Mouse (Mus musculus) forebrain, embryonic 13.5 days (tissue): ENCODE data around the gene Slc4a4. TPM values are rescaled to one million over a fixed set of nuclear protein-coding genes. Genes with fewer than 3 reads are reported as not detected.
A peak's percentile ranks its signal among the peaks of the same experiment; 100 is the strongest.

Experiments
- ATAC-seq: fragments of 200-750 bp; cut with Nextera tagmentation; 2 replicates; pipeline ENCODE4 v1.8.0; 2017
- H3K27ac ChIP-seq: fragments of 300-500 bp; sonication (generic); 2 replicates; pipeline ENCODE4 v1.5.1; 2015; ENCODE audit warnings: inconsistent platforms, mild to moderate bottlenecking, moderate library complexity
- H3K27me3 ChIP-seq: fragments of 300-500 bp; sonication (generic); 2 replicates; pipeline ENCODE4 v1.6.1; 2015; ENCODE audit warnings: mild to moderate bottlenecking, inconsistent platforms
- H3K36me3 ChIP-seq: fragments of 300-500 bp; sonication (generic); 2 replicates; pipeline ENCODE4 v1.6.1; 2015; ENCODE audit warnings: mild to moderate bottlenecking, inconsistent platforms; ENCODE audit not compliant: poor library complexity, severe bottlenecking
- H3K4me1 ChIP-seq: fragments of 300-500 bp; sonication (generic); 2 replicates; pipeline ENCODE4 v1.6.1; 2015; ENCODE audit warnings: inconsistent platforms
- H3K4me2 ChIP-seq: fragments of 300-500 bp; sonication (generic); 2 replicates; pipeline ENCODE4 v1.6.1; 2015; ENCODE audit warnings: inconsistent platforms, mild to moderate bottlenecking, moderate library complexity
- H3K4me3 ChIP-seq: fragments of 300-500 bp; sonication (generic); 2 replicates; pipeline ENCODE4 v1.5.1; 2015; ENCODE audit warnings: mild to moderate bottlenecking, inconsistent platforms
- H3K9ac ChIP-seq: fragments of 300-500 bp; sonication (generic); 2 replicates; pipeline ENCODE4 v1.6.1; 2015; ENCODE audit warnings: mild to moderate bottlenecking, inconsistent platforms
- H3K9me3 ChIP-seq: fragments of 300-500 bp; sonication (generic); replicated peaks from 2 replicates; pipeline ENCODE4 v1.6.1; 2016; ENCODE audit warnings: inconsistent platforms
- WGBS: fragments of 180-500 bp; shearing (Covaris S2); methylation state at CpG from one replicate; pipeline ENCODE4 v1.1.7; 2015; 5-methylcytosine and 5-hydroxymethylcytosine counted together
- polyA plus RNA-seq: library from polyadenylated mRNA; unstranded; fragments of >200 nt; fragmentation: Nextera tagmentation; extraction: Ambion mirVana; gene quantifications from 2 replicates; pipeline ENCODE4 v1.2.1, GENCODE M21; 2015

The Slc4a4 gene
- polyA plus RNA-seq, result 0.68 and 1.1 TPM in 2 replicates

GRCm38 (mm10) chr5:88886668-88887555 is at the start of gene Slc4a4:
Slc4a4 (plus strand) TSS chr5:88886818.
- H3K9ac ChIP-seq, result peak within 1 kb of the TSS; percentile 74
- H3K9me3 ChIP-seq, result no peaks in the 10 kb centered on the region
- no peaks in the 10 kb centered on the region for H3K36me3 ChIP-seq
- peak within 1 kb of the TSS; percentile 97 for H3K4me2 ChIP-seq
- under 1% methylated on average over 74 of the region's 119 CpGs for WGBS
- peaks cover 13% of the 10 kb centered on the region for H3K4me1 ChIP-seq
- peak within 1 kb of the TSS; percentile 72 for H3K4me3 ChIP-seq
- no peak within 1 kb of the TSS for H3K27ac ChIP-seq
- ATAC-seq, result peak; percentile 87
- peaks cover 18% of the 10 kb centered on the region for H3K27me3 ChIP-seq

- Histone ChIP-seq H3K4me2 (no peak overlapping the region), H3K4me1 (no peaks in the 10 kb centered on the region), H3K9me3 (no peaks in the 10 kb centered on the region), H3K9ac (no peak overlapping the region), H3K4me3 (no peak overlapping the region), H3K36me3 (no peaks in the 10 kb centered on the region), H3K27ac (no peak overlapping the region), H3K27me3 (no peaks in the 10 kb centered on the region)
- no peak for ATAC-seq
- WGBS, result 79% methylated on average over 5 of the region's 5 CpGs
These were observed 46.4 kb upstream of the Slc4a4 start for GRCm38 (mm10) chr5:88840080-88840798.

GRCm38 (mm10) chr5:88857311-88857710 is 29.3 kb upstream of the Slc4a4 start:
- H3K27me3 ChIP-seq, result no peaks in the 10 kb centered on the region
- no peak overlapping the region for H3K4me2 ChIP-seq
- no peak overlapping the region for H3K4me3 ChIP-seq
- no peaks in the 10 kb centered on the region for H3K36me3 ChIP-seq
- no peaks in the 10 kb centered on the region for H3K9me3 ChIP-seq
- no peak for ATAC-seq
- WGBS, result 95% methylated on average over 3 of the region's 3 CpGs
- no peaks in the 10 kb centered on the region for H3K4me1 ChIP-seq
- no peak overlapping the region for H3K27ac ChIP-seq
- H3K9ac ChIP-seq, result no peak overlapping the region

- Histone ChIP-seq H3K9ac (no peak overlapping the region), H3K36me3 (no peaks in the 10 kb centered on the region), H3K4me3 (no peak overlapping the region), H3K27me3 (no peaks in the 10 kb centered on the region), H3K4me1 (no peaks in the 10 kb centered on the region), H3K27ac (no peak overlapping the region), H3K4me2 (no peak overlapping the region), H3K9me3 (no peaks in the 10 kb centered on the region)
- WGBS, result 87% methylated on average over 4 of the region's 4 CpGs
- no peak for ATAC-seq
These were observed 28.8 kb upstream of the Slc4a4 start for GRCm38 (mm10) chr5:88857801-88858200.

GRCm38 (mm10) chr5:88858226-88858625 is 28.4 kb upstream of the Slc4a4 start:
- Histone ChIP-seq H3K27ac (no peak overlapping the region), H3K9ac (no peak overlapping the region), H3K36me3 (no peaks in the 10 kb centered on the region), H3K4me1 (no peaks in the 10 kb centered on the region), H3K4me3 (no peak overlapping the region), H3K4me2 (no peak overlapping the region), H3K9me3 (no peaks in the 10 kb centered on the region), H3K27me3 (no peaks in the 10 kb centered on the region)
- WGBS, result 86% methylated on average over 4 of the region's 4 CpGs
- ATAC-seq, result no peak

- Histone ChIP-seq H3K9me3 (no peaks in the 10 kb centered on the region), H3K27me3 (no peaks in the 10 kb centered on the region), H3K4me3 (no peak overlapping the region), H3K4me2 (no peak overlapping the region), H3K4me1 (no peaks in the 10 kb centered on the region), H3K9ac (no peak overlapping the region), H3K36me3 (no peaks in the 10 kb centered on the region), H3K27ac (no peak overlapping the region)
- peak; percentile 10; the same call in 1 of the 2 replicates for ATAC-seq
- WGBS, result 60% methylated on average over 3 of the region's 3 CpGs
These were observed 24.5 kb upstream of the Slc4a4 start for GRCm38 (mm10) chr5:88862163-88862562.

- WGBS, result 100% methylated on average over 2 of the region's 2 CpGs
- no peak overlapping the region for H3K9ac ChIP-seq
- no peaks in the 10 kb centered on the region for H3K36me3 ChIP-seq
- H3K4me3 ChIP-seq, result no peak overlapping the region
- no peaks in the 10 kb centered on the region for H3K9me3 ChIP-seq
- H3K27me3 ChIP-seq, result no peaks in the 10 kb centered on the region
- no peak overlapping the region for H3K27ac ChIP-seq
- ATAC-seq, result 0 out of 2 replicates have a peak, but pooled peaks have one; percentile 6
- no peak overlapping the region for H3K4me2 ChIP-seq
- H3K4me1 ChIP-seq, result no peaks in the 10 kb centered on the region
These were observed 23.8 kb upstream of the Slc4a4 start for GRCm38 (mm10) chr5:88862794-88863193.

- Histone ChIP-seq H3K4me2 (no peak overlapping the region), H3K27me3 (peaks cover 18% of the 10 kb centered on the region), H3K4me3 (no peak overlapping the region), H3K4me1 (peaks cover 13% of the 10 kb centered on the region), H3K9ac (no peak overlapping the region), H3K36me3 (no peaks in the 10 kb centered on the region), H3K9me3 (no peaks in the 10 kb centered on the region), H3K27ac (no peak overlapping the region)
- 22% methylated on average over 3 of the region's 3 CpGs for WGBS
- ATAC-seq, result no peak
These were observed 2.5 kb upstream of the Slc4a4 start for GRCm38 (mm10) chr5:88884101-88884500.

- H3K4me1 ChIP-seq, result peaks cover 13% of the 10 kb centered on the region
- no peak overlapping the region for H3K4me2 ChIP-seq
- H3K9ac ChIP-seq, result no peak overlapping the region
- ATAC-seq, result no peak
- no peak overlapping the region for H3K27ac ChIP-seq
- H3K9me3 ChIP-seq, result no peaks in the 10 kb centered on the region
- 77% methylated on average over 3 of the region's 3 CpGs for WGBS
- H3K4me3 ChIP-seq, result no peak overlapping the region
- peaks cover 18% of the 10 kb centered on the region for H3K27me3 ChIP-seq
- H3K36me3 ChIP-seq, result no peaks in the 10 kb centered on the region
These were observed 1.1 kb upstream of the Slc4a4 start for GRCm38 (mm10) chr5:88885503-88885902.

- H3K9ac ChIP-seq, result no peak overlapping the region
These were observed 674 bp upstream of the Slc4a4 start for GRCm38 (mm10) chr5:88885944-88886343.

GRCm38 (mm10) chr5:88886349-88886667 is 310 bp upstream of the Slc4a4 start:
- 1% methylated on average over 14 of the region's 14 CpGs for WGBS
- peak overlapping the region; percentile 74 for H3K9ac ChIP-seq
- peaks cover 18% of the 10 kb centered on the region for H3K27me3 ChIP-seq
- ATAC-seq, result no peak
- peak overlapping the region; percentile 72 for H3K4me3 ChIP-seq
- no peaks in the 10 kb centered on the region for H3K36me3 ChIP-seq
- H3K4me1 ChIP-seq, result peaks cover 13% of the 10 kb centered on the region
- H3K27ac ChIP-seq, result no peak overlapping the region
- no peaks in the 10 kb centered on the region for H3K9me3 ChIP-seq
- peak overlapping the region; percentile 97 for H3K4me2 ChIP-seq

More at GRCm38 (mm10) chr5:88885944-88886343, 674 bp upstream of the Slc4a4 start:
- Histone ChIP-seq H3K4me3 (peak overlapping the region; percentile 72; the same call in 1 of the 2 replicates), H3K27ac (no peak overlapping the region), H3K9me3 (no peaks in the 10 kb centered on the region), H3K36me3 (no peaks in the 10 kb centered on the region), H3K4me2 (peak overlapping the region; percentile 97), H3K4me1 (peaks cover 13% of the 10 kb centered on the region), H3K27me3 (peaks cover 18% of the 10 kb centered on the region)
- 48% methylated on average over 5 of the region's 5 CpGs for WGBS
- ATAC-seq, result no peak
